Mouse (Mus musculus): ENCODE data around the gene Zfp87. TPM values are rescaled to one million over a fixed set of nuclear protein-coding genes. Genes with fewer than 3 reads are reported as not detected.

Zfp87 gene
- 0.17 TPM in 1 of 2 replicates, not detected in the other for polyA plus RNA-seq (2012; ENCODE audit: insufficient read depth, low replicate concordance)

GRCm38 (mm10) chr13:67525753-67526410, at the start of gene Zfp87, which contains the start of gene Gm26965:
Zfp87 (minus strand) TSS chr13:67526177.
Gm26965 (minus strand) TSS chr13:67526151.
- Histone ChIP-seq H3K4me1 (peaks cover 36% of the 10 kb centered on the region), H3K36me3 (replicated peaks; ENCODE audit: low read length) (peaks cover 26% of the 10 kb centered on the region), H3K27me3 (replicated peaks) (no peaks in the 10 kb centered on the region), H3K9me3 (peaks cover 11% of the 10 kb centered on the region), H3K4me3 (replicated peaks) (peak within 1 kb of the TSS; percentile 100)
- TF ChIP-seq GATA1 (IDR thresholded peaks at IDR 0.05; ENCODE audit: borderline replicate concordance, low read length): no peak
- no peak for TF ChIP-seq FLI1 (IDR thresholded peaks at IDR 0.05; ENCODE audit: low read length)

- H3K4me1 ChIP-seq: peaks cover 6% of the 10 kb centered on the region
These were observed 46.7 kb upstream of the Zfp87 start for GRCm38 (mm10) chr13:67572591-67573189.

GRCm38 (mm10) chr13:67553730-67554129, 27.8 kb upstream of the Zfp87 start, which contains the start of gene Zfp748:
Zfp748 (minus strand) TSS chr13:67553830.
- Histone ChIP-seq H3K36me3 (replicated peaks; ENCODE audit: low read length) (peaks cover 17% of the 10 kb centered on the region), H3K4me1 (peaks cover 26% of the 10 kb centered on the region), H3K9me3 (no peaks in the 10 kb centered on the region), H3K27me3 (replicated peaks) (no peaks in the 10 kb centered on the region), H3K4me3 (replicated peaks) (peak within 1 kb of the TSS; percentile 97)
- TF ChIP-seq FLI1 (IDR thresholded peaks at IDR 0.05; ENCODE audit: low read length) (no peak), GATA1 (IDR thresholded peaks at IDR 0.05; ENCODE audit: borderline replicate concordance, low read length) (no peak)

More at GRCm38 (mm10) chr13:67572591-67573189, 46.7 kb upstream of the Zfp87 start:
- Histone ChIP-seq H3K27me3 (replicated peaks) (no peaks in the 10 kb centered on the region), H3K36me3 (replicated peaks; ENCODE audit: low read length) (no peaks in the 10 kb centered on the region), H3K9me3 (peaks cover 7% of the 10 kb centered on the region; the same call in 1 of the 2 replicates), H3K4me3 (replicated peaks) (peak overlapping the region; percentile 46)
- TF ChIP-seq GATA1 (IDR thresholded peaks at IDR 0.05; ENCODE audit: borderline replicate concordance, low read length): no peak
- TF ChIP-seq FLI1 (IDR thresholded peaks at IDR 0.05; ENCODE audit: low read length): no peak

GRCm38 (mm10) chr13:67552505-67553346, 26.7 kb upstream of the Zfp87 start:
- TF ChIP-seq GATA1 (IDR thresholded peaks at IDR 0.05; ENCODE audit: borderline replicate concordance, low read length): no peak
- 0 out of 2 replicates have a peak, but pooled peaks have one; percentile 9 for TF ChIP-seq FLI1 (IDR thresholded peaks at IDR 0.05; ENCODE audit: low read length)
- H3K36me3 ChIP-seq (replicated peaks; ENCODE audit: low read length): peaks cover 25% of the 10 kb centered on the region

GRCm38 (mm10) chr13:67545941-67546340, 20.0 kb upstream of the Zfp87 start:
- Histone ChIP-seq H3K4me1 (peaks cover 14% of the 10 kb centered on the region; the same call in 1 of the 2 replicates), H3K27me3 (replicated peaks) (no peaks in the 10 kb centered on the region), H3K9me3 (peaks cover 19% of the 10 kb centered on the region), H3K36me3 (replicated peaks; ENCODE audit: low read length) (peaks cover 88% of the 10 kb centered on the region), H3K4me3 (replicated peaks) (no peak overlapping the region)
- no peak for TF ChIP-seq GATA1 (IDR thresholded peaks at IDR 0.05; ENCODE audit: borderline replicate concordance, low read length)
- TF ChIP-seq FLI1 (IDR thresholded peaks at IDR 0.05; ENCODE audit: low read length): no peak

More at GRCm38 (mm10) chr13:67552505-67553346, 26.7 kb upstream of the Zfp87 start:
- Histone ChIP-seq H3K9me3 (no peaks in the 10 kb centered on the region), H3K4me3 (replicated peaks) (peak overlapping the region; percentile 97), H3K27me3 (replicated peaks) (no peaks in the 10 kb centered on the region), H3K4me1 (peaks cover 32% of the 10 kb centered on the region)

GRCm38 (mm10) chr13:67527049-67527730, 1.2 kb upstream of the Zfp87 start:
- no peak overlapping the region for H3K4me3 ChIP-seq (replicated peaks)
- TF ChIP-seq FLI1 (IDR thresholded peaks at IDR 0.05; ENCODE audit: low read length) (no peak), GATA1 (IDR thresholded peaks at IDR 0.05; ENCODE audit: borderline replicate concordance, low read length) (no peak)
- H3K4me1 ChIP-seq: peaks cover 36% of the 10 kb centered on the region
- H3K36me3 ChIP-seq (replicated peaks; ENCODE audit: low read length): peaks cover 13% of the 10 kb centered on the region
- no peaks in the 10 kb centered on the region for H3K27me3 ChIP-seq (replicated peaks)
- peaks cover 11% of the 10 kb centered on the region for H3K9me3 ChIP-seq

- peaks cover 24% of the 10 kb centered on the region for H3K4me1 ChIP-seq
- TF ChIP-seq FLI1 (IDR thresholded peaks at IDR 0.05; ENCODE audit: low read length): no peak
- no peak for TF ChIP-seq GATA1 (IDR thresholded peaks at IDR 0.05; ENCODE audit: borderline replicate concordance, low read length)
- H3K27me3 ChIP-seq (replicated peaks): no peaks in the 10 kb centered on the region
- no peaks in the 10 kb centered on the region for H3K9me3 ChIP-seq
- H3K4me3 ChIP-seq (replicated peaks): peak overlapping the region; percentile 91
- H3K36me3 ChIP-seq (replicated peaks; ENCODE audit: low read length): peaks cover 12% of the 10 kb centered on the region
These were observed 25.1 kb downstream of the Zfp87 start for GRCm38 (mm10) chr13:67500908-67501307.

- Histone ChIP-seq H3K36me3 (replicated peaks; ENCODE audit: low read length) (peaks cover 17% of the 10 kb centered on the region), H3K4me1 (peaks cover 24% of the 10 kb centered on the region), H3K9me3 (peaks cover 1% of the 10 kb centered on the region; the same call in 1 of the 2 replicates), H3K4me3 (replicated peaks) (peak within 1 kb of the TSS; percentile 91), H3K27me3 (replicated peaks) (no peaks in the 10 kb centered on the region)
- no peak for TF ChIP-seq FLI1 (IDR thresholded peaks at IDR 0.05; ENCODE audit: low read length)
- TF ChIP-seq GATA1 (IDR thresholded peaks at IDR 0.05; ENCODE audit: borderline replicate concordance, low read length): no peak
These were observed 25.8 kb downstream of the Zfp87 start, which contains the start of gene Zfp58 for GRCm38 (mm10) chr13:67500084-67500719. Zfp58 (minus strand) TSS chr13:67500555.
